Mouse (Mus musculus) frontal cortex, postnatal 25 days (tissue): Measurements from ENCODE around the gene Chst8.

Experiments used
- DNase-seq, 2 experiments: peaks; one replicate each; pipeline ENCODE4 v3.0.0; 2022; ENCODE audit warnings: low spot score in 2 of 2

The Chst8 gene

GRCm38 (mm10) chr7:34799950-34800511 lies 12.5 kb downstream of the Chst8 start:
- no peak for DNase-seq

- no peak for DNase-seq
These were observed 13.1 kb downstream of the Chst8 start for GRCm38 (mm10) chr7:34799404-34799771.

DNA sequence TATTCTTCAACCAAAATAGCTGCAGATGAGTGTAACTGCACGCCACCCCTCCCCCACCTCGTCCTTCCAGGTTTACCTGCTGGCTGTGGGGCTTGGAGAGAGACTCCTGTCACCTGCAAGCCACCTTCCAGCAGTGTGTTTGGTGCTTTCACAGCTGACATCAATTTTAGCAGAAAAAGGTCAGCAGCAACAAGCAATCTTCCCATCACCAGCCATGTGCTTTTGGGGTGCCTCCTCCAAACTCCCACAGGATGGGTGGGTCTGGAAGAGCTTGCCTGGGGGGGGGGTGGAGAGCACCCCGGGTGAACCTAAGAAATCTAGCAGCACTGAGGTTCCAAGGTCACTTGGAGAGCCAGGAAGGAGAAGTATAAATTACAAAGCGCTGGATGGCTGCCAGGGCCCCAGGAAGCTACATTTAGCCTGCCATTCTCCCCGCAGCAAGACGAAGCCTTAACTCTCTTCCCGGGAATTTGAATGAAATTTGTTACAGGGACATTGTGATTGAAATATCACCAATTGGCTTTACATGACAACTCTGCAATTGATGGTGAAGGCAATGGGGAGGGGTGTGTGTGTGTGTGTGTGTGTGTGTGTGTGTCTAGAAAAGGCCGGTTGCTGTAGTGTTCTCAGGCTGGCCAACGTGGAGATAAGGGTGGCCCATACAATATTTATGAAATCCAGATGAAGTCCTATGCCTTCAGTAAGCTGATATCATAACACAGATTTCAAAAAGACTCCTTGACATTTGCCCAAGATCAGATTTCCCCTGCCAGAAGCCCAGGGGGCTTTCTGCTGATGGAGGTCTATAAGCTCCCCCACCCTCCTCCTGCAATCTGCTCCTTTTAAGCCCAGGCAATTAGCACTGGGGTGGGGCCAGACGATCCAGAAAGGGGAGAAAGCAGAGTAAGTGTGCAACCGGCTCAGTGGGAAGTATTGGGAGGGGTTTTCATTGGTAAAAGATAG lies 13.8 kb downstream of the Chst8 start:
- DNase-seq = no peak

GRCm38 (mm10) chr7:34798039-34798438 lies 14.5 kb downstream of the Chst8 start:
- no peak for DNase-seq

GRCm38 (mm10) chr7:34790459-34790858 lies 22.1 kb downstream of the Chst8 start:
- DNase-seq = no peak

DNA sequence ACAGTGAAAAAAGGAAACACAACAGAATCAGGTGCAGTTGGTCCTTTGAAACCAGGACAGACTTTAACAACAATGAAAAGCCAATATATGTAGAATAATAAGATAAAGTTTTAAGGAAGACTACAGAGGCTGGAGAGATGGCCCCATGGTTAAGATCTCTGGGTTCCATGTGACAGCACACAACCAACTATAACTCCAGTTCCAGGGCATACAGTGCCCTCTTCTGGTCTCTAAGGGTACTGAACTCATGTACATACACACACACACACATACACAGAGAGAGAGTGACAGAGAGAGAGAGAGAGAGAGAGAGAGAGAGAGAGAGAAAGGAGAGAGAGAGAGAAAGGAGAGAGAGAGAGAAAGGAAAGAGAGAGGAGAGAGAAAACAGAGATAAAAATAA lies 25.3 kb downstream of the Chst8 start:
- DNase-seq = no peak

GRCm38 (mm10) chr7:34785052-34785451 lies 27.5 kb downstream of the Chst8 start:
- DNase-seq = no peak

DNA sequence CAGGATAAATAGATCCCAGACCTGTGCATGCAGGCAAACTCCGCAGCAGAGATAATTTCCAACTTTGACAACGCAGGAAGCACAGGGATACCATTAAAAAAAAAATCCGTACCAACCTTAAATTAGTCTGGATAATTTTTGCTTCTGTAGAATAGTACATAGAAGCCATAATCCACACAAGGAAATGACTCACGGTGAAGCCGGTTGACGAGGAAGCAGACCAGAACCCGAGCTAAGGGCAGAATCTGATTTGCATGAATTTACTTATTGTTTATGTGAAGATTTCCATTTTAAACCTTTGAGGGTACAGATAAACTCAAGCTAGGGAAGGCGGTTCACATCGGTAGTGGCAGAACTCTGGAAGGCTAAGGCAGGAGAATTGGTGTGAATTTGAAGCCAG lies 28.0 kb downstream of the Chst8 start:
- DNase-seq = no peak

DNA sequence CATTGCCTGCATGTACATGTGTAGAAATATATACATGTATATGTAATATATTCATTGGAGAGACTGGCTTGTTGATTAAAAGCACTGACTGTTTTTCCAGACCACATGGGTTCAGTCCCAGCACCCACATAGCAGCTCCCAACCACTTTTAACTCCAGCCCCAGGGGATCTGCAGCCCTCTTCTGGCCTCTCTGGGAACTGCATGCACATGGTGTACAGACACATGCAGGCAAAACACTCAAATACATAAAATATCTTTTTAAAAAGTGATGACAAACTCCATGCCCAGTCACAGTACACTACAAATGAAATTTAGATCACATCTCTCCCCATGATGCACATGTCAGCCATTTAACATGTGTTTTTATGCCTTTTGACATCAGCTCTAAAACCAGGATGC lies 30.5 kb downstream of the Chst8 start:
- no peak for DNase-seq

- no peak for DNase-seq
These were observed 31.3 kb downstream of the Chst8 start for GRCm38 (mm10) chr7:34781217-34781616.

- peak; percentile 27 to 36 for DNase-seq
These were observed 34.1 kb downstream of the Chst8 start for GRCm38 (mm10) chr7:34778426-34778825.

DNA sequence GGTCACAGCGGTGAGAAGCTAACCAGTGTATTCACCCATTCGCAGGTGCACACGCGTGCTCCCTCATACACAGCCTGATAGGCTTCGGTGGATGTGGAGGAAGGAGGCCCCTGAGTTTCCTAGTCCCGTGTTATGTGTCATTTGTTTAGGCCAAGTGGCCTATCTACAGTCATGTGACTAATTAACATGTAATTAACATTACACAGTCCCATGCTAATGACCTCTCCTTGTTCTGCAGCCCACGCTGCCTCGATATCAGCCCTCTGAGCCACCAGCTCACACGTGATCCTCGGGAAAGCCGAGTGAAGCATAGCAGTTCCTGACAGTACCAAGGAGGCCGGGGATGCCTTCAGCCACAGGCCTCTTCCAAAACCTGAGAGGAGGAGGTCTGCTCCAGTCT lies 36.9 kb downstream of the Chst8 start:
- no peak for DNase-seq

GRCm38 (mm10) chr7:34774947-34775346 lies 37.6 kb downstream of the Chst8 start:
- no peak for DNase-seq

DNA sequence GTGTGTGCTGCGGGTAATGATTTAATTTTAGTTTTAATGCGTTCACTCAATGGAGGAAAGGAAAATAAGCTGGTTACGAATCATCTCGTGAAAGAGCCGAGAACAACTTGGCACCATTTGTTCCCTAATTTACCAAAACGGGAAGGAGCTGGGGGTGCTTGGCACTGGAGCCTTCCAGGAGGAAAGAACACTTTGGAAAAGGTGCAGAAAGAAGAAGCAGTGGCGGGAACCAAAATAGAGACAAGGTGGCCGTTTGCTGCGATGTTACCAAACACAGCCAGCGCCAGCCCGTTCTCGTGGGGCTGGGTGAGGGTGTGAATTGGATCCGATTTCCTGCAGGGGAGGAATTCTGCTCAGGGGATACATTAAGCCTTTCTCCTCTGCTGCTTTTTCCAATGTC lies 38.5 kb downstream of the Chst8 start:
- DNase-seq = peak in 1 of 2 experiments; percentile 17

GRCm38 (mm10) chr7:34773309-34773708 lies 39.2 kb downstream of the Chst8 start:
- no peak for DNase-seq

DNA sequence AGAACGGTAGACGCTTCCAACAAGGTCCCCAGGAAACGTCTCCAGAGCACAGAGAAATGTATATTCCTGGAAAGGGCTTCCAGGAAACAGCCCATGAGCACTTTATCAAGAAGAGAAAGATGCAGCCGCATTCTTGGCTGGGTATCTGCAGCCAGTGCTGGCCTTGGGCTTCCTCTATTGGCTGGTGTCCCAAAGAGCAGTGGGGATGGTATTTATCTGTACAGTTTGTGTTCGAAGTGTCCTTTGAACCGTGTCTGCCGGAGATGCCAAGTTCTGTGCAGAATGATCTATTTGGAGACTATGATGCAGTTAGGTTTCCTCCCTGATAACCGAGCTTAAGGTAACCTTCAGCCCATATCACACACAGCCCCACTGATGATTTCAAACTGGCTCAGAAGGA lies 43.0 kb downstream of the Chst8 start:
- no peak for DNase-seq

GRCm38 (mm10) chr7:34764250-34765148 lies 48.0 kb downstream of the Chst8 start:
- no peak for DNase-seq

DNA sequence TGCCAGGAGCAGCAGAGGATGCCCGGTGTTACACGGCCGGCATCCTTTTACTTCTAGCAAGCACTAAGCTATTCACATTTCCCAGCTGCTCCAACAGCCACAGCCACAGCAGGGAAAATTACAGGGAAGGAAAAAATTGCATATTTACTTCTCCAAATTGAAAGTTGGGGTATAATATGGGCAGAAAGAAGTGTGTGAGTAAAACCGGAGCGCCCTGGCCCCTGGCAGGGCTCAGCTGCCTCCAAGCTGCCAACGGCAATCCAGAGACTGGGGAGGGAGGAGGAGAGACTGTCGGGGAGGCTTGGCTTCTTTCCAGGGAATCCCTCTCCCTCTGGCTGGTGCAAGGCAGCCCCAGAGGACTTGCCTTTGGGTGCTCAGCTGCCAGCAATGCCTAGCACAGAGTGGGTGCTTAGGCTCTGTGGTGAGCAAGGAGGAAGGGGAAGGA lies 53.1 kb downstream of the Chst8 start:
- DNase-seq = peak in 1 of 2 experiments; percentile 35

DNA sequence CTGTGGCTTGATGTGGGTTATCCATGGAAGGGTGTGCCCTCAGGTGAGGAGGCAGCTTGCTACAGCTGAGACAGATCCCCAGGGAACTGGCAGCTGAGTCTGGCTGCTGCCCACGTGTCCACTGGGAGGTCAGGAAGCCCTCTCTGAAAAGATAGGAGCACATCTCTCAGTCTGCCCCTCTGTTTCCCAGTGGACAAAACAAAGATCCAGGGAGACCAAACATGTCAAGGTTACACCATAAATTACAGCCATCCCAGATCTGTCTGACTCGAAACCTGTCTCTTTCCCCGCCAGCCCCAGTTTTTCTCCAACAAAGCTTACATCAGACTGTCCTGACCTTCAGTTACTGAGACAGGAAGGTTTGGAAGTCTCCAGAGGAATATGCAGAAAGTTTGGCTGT lies 53.8 kb downstream of the Chst8 start:
- no peak for DNase-seq

DNA sequence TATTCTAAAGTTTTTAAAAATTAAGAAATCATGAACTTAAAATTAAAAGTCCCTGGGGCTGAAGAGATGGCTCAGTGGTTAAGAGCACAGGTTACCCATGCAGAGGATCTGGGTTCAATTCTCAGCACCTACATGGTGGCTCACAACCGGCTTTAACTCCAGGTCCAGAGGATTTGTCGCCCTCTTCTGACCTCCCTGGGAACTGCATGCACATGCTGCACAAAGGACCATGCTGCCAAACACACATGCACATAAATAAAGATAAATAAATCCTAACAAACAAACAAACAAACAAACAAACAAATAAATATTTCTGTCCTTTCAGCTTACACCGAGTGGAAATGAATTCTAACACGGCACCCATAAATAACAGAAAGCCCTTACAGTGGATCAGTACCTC lies 55.0 kb downstream of the Chst8 start:
- DNase-seq = no peak

- no peak for DNase-seq
These were observed 59.2 kb downstream of the Chst8 start for GRCm38 (mm10) chr7:34753140-34753886.
